Mouse (Mus musculus) liver, embryonic 11.5 days (tissue): Measurements from ENCODE around the gene Mtnr1b. TPM values are rescaled to one million over a fixed set of nuclear protein-coding genes. Genes with fewer than 3 reads are reported as not detected.

Experiments
- ATAC-seq: fragments of 200-750 bp; cut with Nextera tagmentation; replicated peaks from 2 replicates; pipeline ENCODE4 v1.8.0; 2017; ENCODE audit warnings: moderate number of reproducible peaks, mild to moderate bottlenecking, moderate TSS enrichment, moderate library complexity; ENCODE audit not compliant: low FRiP score
- DNase-seq: peaks from one replicate; pipeline ENCODE4 v3.0.0-alpha.2; 2017; ENCODE audit warnings: low spot score
- H3K27ac ChIP-seq: fragments of 300-500 bp; sonication (generic); 2 replicates; pipeline ENCODE4 v1.5.1; 2014; ENCODE audit warnings: mild to moderate bottlenecking, low read depth, low read length, control low read depth
- H3K27me3 ChIP-seq: fragments of 300-500 bp; sonication (generic); replicated peaks from 2 replicates; pipeline ENCODE4 v1.6.1; 2014; ENCODE audit warnings: low read length, mixed read lengths; ENCODE audit not compliant: control insufficient read depth, insufficient read depth
- H3K36me3 ChIP-seq: fragments of 300-500 bp; sonication (generic); 2 replicates; pipeline ENCODE4 v1.6.1; 2014; ENCODE audit warnings: mild to moderate bottlenecking, low read length, moderate library complexity, mixed read lengths; ENCODE audit not compliant: control insufficient read depth, insufficient read depth
- H3K4me1 ChIP-seq: fragments of 300-500 bp; sonication (generic); replicated peaks from 2 replicates; pipeline ENCODE4 v1.6.1; 2014; ENCODE audit warnings: low read length, mixed read lengths; ENCODE audit not compliant: control insufficient read depth, insufficient read depth
- H3K4me2 ChIP-seq: fragments of 300-500 bp; sonication (generic); 2 replicates; pipeline ENCODE4 v1.6.1; 2014; ENCODE audit warnings: mild to moderate bottlenecking, control low read depth, moderate library complexity
- H3K4me3 ChIP-seq: fragments of 300-500 bp; sonication (generic); 2 replicates; pipeline ENCODE4 v1.5.1; 2014; ENCODE audit warnings: low read depth, low read length, control low read depth
- H3K9ac ChIP-seq: fragments of 300-500 bp; sonication (generic); 2 replicates; pipeline ENCODE4 v1.6.1; 2014; ENCODE audit warnings: low read depth, low read length, control low read depth
- H3K9me3 ChIP-seq: fragments of 300-500 bp; sonication (generic); 2 replicates; pipeline ENCODE4 v1.6.1; 2016; ENCODE audit warnings: low read length, inconsistent platforms, mixed read lengths; ENCODE audit not compliant: control insufficient read depth
- WGBS: fragments of 180-500 bp; shearing (Covaris S2); extraction: QIAGEN DNeasy Blood & Tissue Kit; methylation state at CpG from one replicate; pipeline ENCODE4 v1.1.7; 2014; 5-methylcytosine and 5-hydroxymethylcytosine counted together
- polyA plus RNA-seq: library from polyadenylated mRNA; unstranded; fragments of >200 nt; fragmentation: Nextera tagmentation; extraction: Ambion mirVana; gene quantifications from 2 replicates; pipeline ENCODE4 v1.2.1, GENCODE M21; 2014

Gene Mtnr1b
- polyA plus RNA-seq, 1 experiment from 2014 or later: not detected

DNA sequence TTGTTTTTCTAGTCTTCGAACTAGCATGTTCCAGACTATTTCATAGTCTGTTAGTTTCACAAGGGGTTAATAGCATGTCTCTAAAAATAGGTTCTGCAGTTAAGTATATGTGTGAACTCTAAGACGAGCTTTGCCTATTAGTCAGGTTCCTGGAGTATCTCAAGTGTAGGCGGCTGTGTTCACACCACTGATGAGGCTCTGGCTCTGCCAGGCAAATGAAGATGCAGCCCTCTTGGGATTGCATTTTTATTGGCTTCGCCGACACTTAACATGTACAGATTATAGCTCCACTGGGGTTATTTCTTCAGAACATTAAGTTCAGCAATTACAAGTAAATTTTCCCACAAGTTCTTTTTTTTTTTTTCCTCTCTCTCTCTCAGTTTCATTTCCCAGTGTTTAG is 12.4 kb upstream of the Mtnr1b start:
- no peaks in the 10 kb centered on the region for H3K4me1 ChIP-seq
- H3K27me3 ChIP-seq: no peaks in the 10 kb centered on the region
- H3K4me2 ChIP-seq: no peak overlapping the region
- H3K27ac ChIP-seq: no peak overlapping the region
- H3K9me3 ChIP-seq: no peaks in the 10 kb centered on the region
- H3K36me3 ChIP-seq: no peaks in the 10 kb centered on the region
- no peak for ATAC-seq
- DNase-seq: no peak
- H3K9ac ChIP-seq: no peak overlapping the region
- whole genome bisulfite sequencing: 81% methylated on average over 5 of the region's 5 CpGs
- H3K4me3 ChIP-seq: no peak overlapping the region

DNA sequence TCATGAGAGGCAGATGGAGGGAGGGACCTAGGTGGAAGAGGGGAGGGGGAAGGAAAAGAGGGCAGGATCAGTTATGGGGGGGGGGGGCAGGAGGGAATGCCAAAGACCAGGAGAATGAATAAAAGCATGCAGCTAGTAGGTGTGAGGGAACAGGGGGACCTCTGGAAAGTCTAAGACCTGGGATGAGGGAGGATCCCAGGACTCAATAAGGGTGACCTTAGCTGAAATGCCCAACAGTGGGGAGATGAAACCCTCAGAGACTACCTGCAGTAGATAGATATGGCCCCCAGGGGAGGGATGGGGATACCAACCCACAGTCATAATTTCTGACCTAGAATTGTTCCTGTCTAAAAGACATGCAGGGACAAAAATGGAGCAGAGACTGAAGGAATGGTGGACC is 6.4 kb upstream of the Mtnr1b start:
- Histone ChIP-seq H3K4me3 (no peak overlapping the region), H3K9me3 (no peaks in the 10 kb centered on the region), H3K36me3 (no peaks in the 10 kb centered on the region), H3K4me1 (no peaks in the 10 kb centered on the region), H3K27ac (no peak overlapping the region), H3K4me2 (no peak overlapping the region), H3K27me3 (no peaks in the 10 kb centered on the region), H3K9ac (no peak overlapping the region)
- DNase-seq: no peak
- ATAC-seq: no peak

DNA sequence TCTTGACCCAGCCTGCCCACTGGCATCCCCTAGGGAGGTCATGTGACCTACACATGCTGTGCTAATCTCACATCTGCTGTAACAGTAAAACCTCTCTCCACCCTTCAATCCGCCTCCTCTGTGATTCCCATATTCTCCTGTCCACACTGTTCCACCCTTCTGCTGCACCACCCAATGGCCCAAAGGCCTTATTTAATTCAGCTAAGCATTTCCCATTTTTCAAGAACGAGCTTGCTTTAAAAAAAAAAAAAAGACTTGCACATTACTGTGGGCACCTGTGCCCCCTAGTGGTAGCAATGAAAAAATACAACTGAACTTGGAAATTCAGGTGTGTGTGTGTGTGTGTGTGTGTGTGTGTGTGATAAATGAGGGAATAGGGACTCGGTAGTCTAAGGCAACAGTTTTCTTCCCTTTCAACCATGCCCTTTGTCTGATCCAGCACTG is 5.8 kb upstream of the Mtnr1b start:
- Histone ChIP-seq H3K27me3 (no peaks in the 10 kb centered on the region), H3K4me2 (no peak overlapping the region), H3K4me3 (no peak overlapping the region), H3K9me3 (no peaks in the 10 kb centered on the region), H3K9ac (no peak overlapping the region), H3K36me3 (no peaks in the 10 kb centered on the region), H3K4me1 (no peaks in the 10 kb centered on the region), H3K27ac (no peak overlapping the region)
- WGBS: 17% methylated on average over 3 of the region's 3 CpGs
- DNase-seq (peak; percentile 36), ATAC-seq (no peak)

DNA sequence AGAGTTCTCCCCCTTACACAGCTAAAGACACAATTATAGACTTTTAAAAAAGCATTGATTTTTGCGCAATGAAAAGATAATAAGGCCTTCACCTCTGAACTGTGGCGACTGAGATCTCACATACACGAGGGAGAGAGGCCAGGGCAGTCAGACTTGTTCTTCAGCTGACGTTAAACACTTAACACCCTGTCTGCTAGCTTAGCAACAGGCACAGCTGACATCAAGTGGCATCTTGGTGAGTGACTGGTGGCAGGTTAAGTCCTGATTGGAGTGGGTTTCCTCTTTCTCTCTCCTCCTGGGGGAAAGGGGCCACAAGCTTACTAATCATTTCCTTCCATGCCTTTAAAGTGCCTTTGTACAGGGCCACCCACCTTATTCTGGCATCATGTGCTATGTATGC is 4.3 kb downstream of the Mtnr1b start:
- Histone ChIP-seq H3K4me2 (no peak overlapping the region), H3K27ac (no peak overlapping the region), H3K4me1 (no peaks in the 10 kb centered on the region), H3K9me3 (no peaks in the 10 kb centered on the region), H3K27me3 (peaks cover 11% of the 10 kb centered on the region; the same call in 1 of the 2 replicates), H3K4me3 (no peak overlapping the region), H3K36me3 (no peaks in the 10 kb centered on the region), H3K9ac (no peak overlapping the region)
- WGBS: 62% methylated on average over 4 of the region's 4 CpGs
- DNase-seq (no peak), ATAC-seq (no peak)

DNA sequence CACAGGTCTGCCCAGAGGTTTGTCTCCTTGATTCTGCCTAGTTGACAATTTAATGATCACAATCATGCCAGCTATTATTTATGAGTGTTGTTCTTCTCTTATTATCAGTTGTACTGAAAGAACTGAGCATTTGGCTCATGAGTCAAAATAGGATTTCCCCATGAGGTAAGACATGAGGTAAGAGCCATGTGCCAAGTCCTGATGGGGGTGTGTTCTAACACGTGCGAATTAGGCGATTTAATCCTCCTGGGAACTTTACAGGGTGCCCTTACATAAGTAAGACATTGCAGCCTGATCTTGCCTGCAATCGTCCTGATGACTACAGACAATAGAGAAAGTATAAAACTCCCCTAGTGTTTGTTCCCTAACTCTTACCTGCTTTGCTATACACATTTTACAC is 4.9 kb downstream of the Mtnr1b start:
- no peak overlapping the region for H3K27ac ChIP-seq
- DNase-seq: no peak
- H3K4me3 ChIP-seq: no peak overlapping the region
- H3K9me3 ChIP-seq: no peaks in the 10 kb centered on the region
- H3K4me1 ChIP-seq: no peaks in the 10 kb centered on the region
- peaks cover 6% of the 10 kb centered on the region; the same call in 1 of the 2 replicates for H3K27me3 ChIP-seq
- WGBS: 66% methylated on average over 4 of the region's 4 CpGs
- ATAC-seq: no peak
- no peaks in the 10 kb centered on the region for H3K36me3 ChIP-seq
- no peak overlapping the region for H3K9ac ChIP-seq
- no peak overlapping the region for H3K4me2 ChIP-seq

DNA sequence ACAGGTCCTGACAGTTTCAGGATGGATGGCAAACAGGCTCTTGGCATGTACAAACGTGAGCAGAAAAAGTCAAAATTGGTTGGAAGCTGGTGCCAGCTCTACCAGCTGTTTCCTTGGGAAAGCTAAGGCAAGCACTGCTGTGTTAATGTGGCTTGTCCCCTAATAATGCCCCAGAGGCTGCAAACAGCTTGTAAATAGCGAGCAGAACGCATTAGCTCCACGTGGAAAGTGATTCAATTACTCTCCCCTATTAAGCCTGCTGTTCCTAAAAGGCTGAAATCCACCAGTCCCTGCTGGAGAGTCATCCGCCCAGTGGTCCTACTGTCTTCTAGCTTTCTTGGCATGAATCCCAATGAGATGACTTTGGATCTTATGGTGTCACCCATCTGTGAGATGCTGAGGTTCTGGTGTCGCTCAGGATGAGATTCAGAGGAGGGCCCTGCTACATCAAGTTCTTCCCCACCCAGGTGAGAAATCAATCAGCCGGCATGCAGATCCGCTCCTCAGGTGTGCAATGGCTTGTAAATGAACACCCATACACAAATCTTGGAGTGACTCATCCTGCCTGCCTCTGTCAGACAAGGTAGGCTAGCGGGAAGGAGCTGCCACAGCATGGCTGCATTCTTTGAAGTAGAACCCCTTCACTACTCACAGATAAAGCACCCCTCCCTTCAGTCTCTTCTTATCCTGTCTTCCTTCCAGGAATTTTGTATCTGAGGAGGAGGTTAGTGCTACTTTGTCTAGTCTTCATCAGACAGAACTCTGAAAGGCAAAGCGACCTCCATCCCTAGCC is 7.9 kb downstream of the Mtnr1b start:
- H3K9me3 ChIP-seq: no peaks in the 10 kb centered on the region
- DNase-seq (no peak), ATAC-seq (no peak)
- no peaks in the 10 kb centered on the region for H3K27me3 ChIP-seq
- no peak overlapping the region for H3K27ac ChIP-seq
- H3K36me3 ChIP-seq: no peaks in the 10 kb centered on the region
- no peaks in the 10 kb centered on the region for H3K4me1 ChIP-seq
- no peak overlapping the region for H3K4me3 ChIP-seq
- no peak overlapping the region for H3K4me2 ChIP-seq
- H3K9ac ChIP-seq: no peak overlapping the region
- 72% methylated on average over 10 of the region's 10 CpGs for WGBS

DNA sequence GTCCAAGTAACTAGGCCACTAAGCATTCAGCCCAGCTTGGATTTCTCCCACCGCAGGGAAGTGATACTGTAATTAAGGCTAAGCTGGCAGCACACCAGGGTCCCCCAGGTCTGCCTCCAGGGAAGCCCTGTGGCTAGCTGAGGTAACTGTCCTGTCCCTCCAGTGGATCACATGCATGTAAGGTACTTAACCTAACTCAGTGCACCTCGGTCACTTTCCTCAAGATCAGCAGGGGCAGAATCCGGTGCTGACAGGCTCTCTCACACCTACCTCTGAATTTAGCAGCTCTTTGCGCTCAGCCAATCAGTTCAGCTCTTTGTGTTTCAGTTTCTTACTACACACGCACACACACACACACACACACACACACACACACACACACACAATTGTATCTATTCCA is 13.0 kb downstream of the Mtnr1b start:
- Histone ChIP-seq H3K4me2 (no peak overlapping the region), H3K36me3 (no peaks in the 10 kb centered on the region), H3K4me3 (no peak overlapping the region), H3K9ac (no peak overlapping the region), H3K9me3 (no peaks in the 10 kb centered on the region), H3K27me3 (no peaks in the 10 kb centered on the region), H3K4me1 (no peaks in the 10 kb centered on the region), H3K27ac (no peak overlapping the region)
- ATAC-seq: no peak
- 68% methylated on average over 5 of the region's 5 CpGs for WGBS
- no peak for DNase-seq

DNA sequence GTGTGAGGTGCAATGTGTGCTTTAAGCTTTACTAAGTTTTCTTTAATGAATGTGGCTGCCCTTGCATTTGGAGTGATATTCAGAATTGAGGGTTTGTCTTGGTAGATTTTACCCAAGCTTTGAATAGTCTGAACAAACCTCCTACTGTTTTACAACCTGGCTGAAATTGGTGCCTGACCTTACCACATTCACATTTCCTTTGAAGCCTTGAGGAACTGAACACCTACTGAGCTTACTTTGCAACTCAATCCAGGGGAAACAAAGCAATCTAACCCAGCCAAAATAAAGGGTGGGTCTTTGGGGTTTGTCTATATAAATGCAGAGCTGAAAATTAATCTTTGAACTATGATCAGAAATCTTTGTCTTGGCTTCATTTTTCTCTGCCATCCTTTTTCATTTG is 23.6 kb downstream of the Mtnr1b start:
- Histone ChIP-seq H3K27me3 (no peaks in the 10 kb centered on the region), H3K9ac (no peak overlapping the region), H3K4me2 (no peak overlapping the region), H3K4me1 (no peaks in the 10 kb centered on the region), H3K36me3 (no peaks in the 10 kb centered on the region), H3K4me3 (no peak overlapping the region), H3K27ac (no peak overlapping the region), H3K9me3 (no peaks in the 10 kb centered on the region)
- no peak for DNase-seq
- no peak for ATAC-seq

DNA sequence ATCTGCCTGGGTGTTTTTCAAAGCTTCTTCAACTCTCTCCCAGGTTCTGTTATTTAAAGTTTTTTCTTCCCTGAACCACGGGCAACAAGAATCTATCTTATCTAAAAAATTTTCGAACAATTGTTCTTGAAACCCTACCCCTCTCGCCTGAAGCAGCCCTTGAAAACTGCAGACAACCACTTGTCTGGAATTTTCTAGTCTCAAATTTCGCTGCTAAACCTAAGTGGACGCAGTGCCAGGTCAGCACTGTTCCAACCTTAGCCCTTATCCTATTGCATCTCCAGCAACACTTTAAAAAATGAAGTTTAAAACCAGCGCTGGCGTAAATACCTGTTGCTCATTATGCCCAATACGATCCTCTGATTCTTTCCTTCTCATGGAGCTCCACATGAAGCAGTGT is 29.0 kb downstream of the Mtnr1b start:
- Histone ChIP-seq H3K27ac (no peak overlapping the region), H3K9me3 (peaks cover 3% of the 10 kb centered on the region; the same call in 1 of the 2 replicates), H3K4me3 (no peak overlapping the region), H3K4me1 (no peaks in the 10 kb centered on the region), H3K36me3 (no peaks in the 10 kb centered on the region), H3K4me2 (no peak overlapping the region), H3K9ac (no peak overlapping the region), H3K27me3 (no peaks in the 10 kb centered on the region)
- DNase-seq: no peak
- ATAC-seq: no peak
- WGBS: 73% methylated on average over 8 of the region's 8 CpGs
